Mouse (Mus musculus) v-Abl transformed pro-B cells (cell line): Measurements from ENCODE around the gene Prmt2.

Experiments used
- in situ Hi-C, 2 experiments: fragments of 400-800 bp; cut with MboI; formaldehyde crosslinking; loops; one replicate each; pipeline ENCODE4 v1.15.1; 2025; ENCODE audit not compliant: unreplicated experiment in 2 of 2

The Prmt2 gene

DNA sequence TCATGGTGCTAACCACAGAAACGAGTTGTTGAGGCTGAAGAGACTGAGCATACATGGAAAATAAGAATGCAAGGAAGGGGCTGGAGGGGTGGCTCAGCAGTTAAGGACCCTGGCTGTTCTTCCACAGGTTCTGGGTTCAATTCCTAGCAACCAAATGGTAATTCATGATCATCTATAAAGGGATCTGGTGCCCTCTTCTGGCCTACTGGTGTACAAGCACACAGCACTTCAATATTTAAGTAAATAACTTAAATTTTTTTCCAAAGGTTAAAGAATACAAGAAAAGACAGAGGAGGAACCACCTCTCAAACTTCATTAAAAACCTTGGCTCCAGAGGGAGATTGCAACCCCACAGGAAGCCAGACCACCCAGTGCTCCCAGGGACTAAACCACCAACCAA lies 8.0 kb downstream of the Prmt2 start:
- in situ Hi-C loops = no loop called here

DNA sequence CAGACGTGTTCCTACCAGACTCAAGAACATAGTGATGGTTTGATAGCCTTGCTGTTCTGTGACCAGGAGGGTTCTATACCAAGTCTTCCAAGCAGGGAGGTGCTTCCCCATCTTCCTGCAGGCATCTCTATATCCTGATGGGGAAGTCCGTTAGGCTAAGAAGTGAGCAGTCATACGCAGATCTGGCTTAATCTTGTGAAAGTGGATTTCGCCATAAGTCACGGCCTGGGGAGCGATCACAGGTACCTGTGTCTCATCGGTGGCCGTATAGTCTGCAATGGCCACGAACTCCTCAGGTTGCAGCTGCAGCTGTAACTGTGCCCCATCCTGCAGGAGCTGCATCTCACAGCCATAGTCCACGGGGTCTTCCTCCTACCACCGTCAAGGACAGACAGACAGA lies 11.7 kb downstream of the Prmt2 start:
- in situ Hi-C loops = no loop called here

GRCm38 (mm10) chr10:76218240-76218639 lies 19.4 kb downstream of the Prmt2 start:
- in situ Hi-C loops = loop anchor here (25.0 kb wide), 2 partner anchors 481 to 631 kb away; partner anchors contain the start of gene Ggt5 (in 1 of the 2)

- in situ Hi-C loops = loop anchor here (25.0 kb wide), 2 partner anchors 480 to 630 kb away; partner anchors contain the start of gene Ggt5 (in 1 of the 2)
Measured at GRCm38 (mm10) chr10:76217056-76217455, 20.6 kb downstream of the Prmt2 start.

GRCm38 (mm10) chr10:76214161-76214560 lies 23.5 kb downstream of the Prmt2 start:
- in situ Hi-C loops = loop anchor here (25.0 kb wide), 2 partner anchors 477 to 627 kb away; partner anchors contain the start of gene Ggt5 (in 1 of the 2)

DNA sequence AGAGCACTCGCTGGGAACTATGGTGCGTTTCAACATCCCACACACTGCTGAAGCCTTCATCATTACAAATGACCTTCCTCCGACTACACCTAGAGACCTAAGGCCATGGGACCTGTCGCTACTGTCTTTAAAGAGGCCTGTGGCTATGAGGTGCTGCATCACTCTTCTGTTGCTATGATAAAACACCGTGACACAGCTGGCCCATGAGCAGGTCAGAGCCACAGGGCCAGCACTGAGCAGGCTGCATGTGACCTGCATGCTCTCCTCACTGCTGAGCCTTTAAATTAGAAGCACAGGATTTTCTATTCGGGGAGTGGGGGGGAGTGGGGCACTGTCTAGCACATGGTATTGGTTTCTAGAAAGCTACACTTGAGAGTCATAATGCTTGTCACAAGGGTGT lies 25.5 kb downstream of the Prmt2 start:
- in situ Hi-C loops = loop anchor here (25.0 kb wide), 2 partner anchors 475 to 625 kb away; partner anchors contain the start of gene Ggt5 (in 1 of the 2)

GRCm38 (mm10) chr10:76210806-76211205 lies 26.9 kb downstream of the Prmt2 start:
- in situ Hi-C loops = loop anchor here (25.0 kb wide), 2 partner anchors 474 to 624 kb away; partner anchors contain the start of gene Ggt5 (in 1 of the 2)

DNA sequence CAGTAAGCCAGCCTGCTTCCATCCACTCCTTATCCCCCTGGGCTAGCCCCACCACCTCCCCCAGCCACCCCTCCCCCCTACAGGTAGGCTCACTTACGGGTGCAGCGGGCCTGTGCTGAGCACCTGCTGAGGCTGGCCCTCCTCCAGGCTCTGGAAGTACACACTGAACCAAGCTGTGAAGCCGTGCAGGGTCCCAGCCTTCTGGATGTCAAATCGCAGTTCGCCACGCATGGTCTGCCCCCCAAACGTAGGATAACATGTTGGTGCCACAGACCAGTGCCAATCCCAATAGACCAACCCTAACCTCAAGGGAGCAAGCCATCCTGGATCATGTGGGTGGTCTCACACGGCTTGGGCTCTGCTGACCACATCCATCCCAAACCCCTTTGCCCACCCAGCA lies 28.4 kb downstream of the Prmt2 start:
- in situ Hi-C loops = loop anchor here (10.0 to 25.0 kb wide), 4 partner anchors 324 to 622 kb away; partner anchors contain the start of gene Ggt5 (in 1 of the 2)

- in situ Hi-C loops = loop anchor here (10.0 to 25.0 kb wide), 4 partner anchors 323 to 620 kb away; partner anchors contain the start of gene Ggt5 (in 1 of the 2)
Measured at GRCm38 (mm10) chr10:76207262-76207796, 30.3 kb downstream of the Prmt2 start.

- in situ Hi-C loops = loop anchor here (5.0 to 25.0 kb wide), 7 partner anchors 247 to 617 kb away; partner anchors contain the start of genes Ggt5 (in 1 of the 2) and Gm5134 (in 1 of the 2)
Measured at GRCm38 (mm10) chr10:76203798-76204283, 33.8 kb downstream of the Prmt2 start.

DNA sequence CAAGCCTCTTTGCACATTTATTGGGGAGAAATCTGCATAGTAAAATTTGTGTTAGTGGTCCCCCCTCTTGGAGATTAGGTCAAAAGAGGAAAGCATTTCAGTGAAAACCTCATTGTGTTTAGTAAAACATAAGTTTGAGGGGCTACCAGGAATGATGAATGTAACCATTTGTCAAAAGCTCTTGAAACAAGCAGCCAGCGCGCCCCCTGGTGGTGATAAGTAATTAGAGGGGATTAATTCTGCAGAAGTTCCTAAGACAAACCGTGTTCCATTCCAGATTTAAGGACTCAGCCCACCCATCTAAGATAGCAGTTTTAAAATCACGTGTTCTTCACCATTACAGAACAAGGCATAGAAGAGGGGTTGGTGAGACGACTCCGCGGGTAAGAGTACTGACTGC lies 35.7 kb downstream of the Prmt2 start:
- in situ Hi-C loops = loop anchor here (5.0 to 25.0 kb wide), 7 partner anchors 245 to 615 kb away; partner anchors contain the start of genes Ggt5 (in 1 of the 2) and Gm5134 (in 1 of the 2)

GRCm38 (mm10) chr10:76201416-76201815 lies 36.2 kb downstream of the Prmt2 start:
- in situ Hi-C loops = loop anchor here (5.0 to 25.0 kb wide), 7 partner anchors 244 to 614 kb away; partner anchors contain the start of genes Ggt5 (in 1 of the 2) and Gm5134 (in 1 of the 2)

DNA sequence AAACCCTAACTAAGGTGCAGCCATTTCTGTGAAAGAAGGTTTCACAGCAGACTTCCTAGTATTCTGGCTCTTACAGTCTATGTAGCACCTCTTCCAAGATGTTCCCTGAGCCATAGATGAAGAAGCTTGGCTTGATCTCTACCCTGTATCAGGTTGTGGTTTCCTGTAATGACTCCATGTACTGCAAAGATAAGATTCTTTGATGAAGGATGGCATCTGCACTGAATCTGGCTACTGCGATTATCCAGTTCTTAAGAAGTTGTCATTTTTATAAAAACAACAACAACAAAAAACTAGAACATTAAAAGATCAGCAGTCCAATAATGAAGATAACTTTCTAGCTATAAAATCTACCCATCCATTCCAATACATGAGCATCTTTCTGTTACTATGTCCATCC lies 49.7 kb downstream of the Prmt2 start:
- in situ Hi-C loops = no loop called here

DNA sequence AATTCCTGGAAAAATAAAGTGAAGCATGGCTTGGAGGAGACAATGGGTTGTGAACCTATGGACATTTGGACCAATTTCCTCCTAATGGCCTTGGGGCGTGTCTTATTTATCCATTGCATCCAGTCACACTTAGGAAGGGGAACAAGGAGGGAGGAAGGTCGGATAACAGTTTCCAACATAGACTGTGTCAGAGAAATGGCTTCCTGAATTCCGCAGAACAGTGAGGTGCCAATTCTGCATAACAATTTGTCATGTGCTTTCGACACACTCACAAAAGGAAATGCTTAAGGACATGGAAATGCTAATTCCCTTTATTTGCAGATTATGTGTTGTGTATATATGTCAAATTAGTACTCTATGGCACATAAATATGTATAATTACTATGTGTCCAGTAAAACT lies 52.4 kb downstream of the Prmt2 start:
- in situ Hi-C loops = no loop called here

DNA sequence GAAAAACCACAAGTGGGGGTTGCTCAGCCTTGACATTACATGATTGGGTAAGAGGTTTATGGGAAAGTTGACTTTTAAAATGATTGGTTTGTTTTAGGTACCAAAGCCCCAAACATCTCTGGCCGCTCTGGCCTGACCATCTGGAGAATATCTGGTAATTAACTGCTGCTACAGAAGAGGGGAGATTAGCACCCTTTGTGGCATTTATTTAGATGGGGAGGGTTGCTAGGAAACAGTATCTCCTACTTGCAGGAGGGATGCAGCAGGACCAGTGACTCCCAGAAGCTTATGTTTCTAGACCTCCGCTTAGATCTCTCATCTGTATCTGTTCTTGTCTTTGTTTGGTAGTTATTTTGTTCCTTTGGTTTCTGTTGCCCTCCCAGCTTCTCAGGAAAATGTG lies 62.8 kb downstream of the Prmt2 start:
- in situ Hi-C loops = no loop called here

- in situ Hi-C loops = no loop called here
Measured at GRCm38 (mm10) chr10:76158009-76158408, 79.7 kb downstream of the Prmt2 start.

GRCm38 (mm10) chr10:76157528-76157927 lies 80.1 kb downstream of the Prmt2 start:
- in situ Hi-C loops = no loop called here
